Mouse (Mus musculus): ENCODE data around the gene Adamts2.

Gene Adamts2

DNA sequence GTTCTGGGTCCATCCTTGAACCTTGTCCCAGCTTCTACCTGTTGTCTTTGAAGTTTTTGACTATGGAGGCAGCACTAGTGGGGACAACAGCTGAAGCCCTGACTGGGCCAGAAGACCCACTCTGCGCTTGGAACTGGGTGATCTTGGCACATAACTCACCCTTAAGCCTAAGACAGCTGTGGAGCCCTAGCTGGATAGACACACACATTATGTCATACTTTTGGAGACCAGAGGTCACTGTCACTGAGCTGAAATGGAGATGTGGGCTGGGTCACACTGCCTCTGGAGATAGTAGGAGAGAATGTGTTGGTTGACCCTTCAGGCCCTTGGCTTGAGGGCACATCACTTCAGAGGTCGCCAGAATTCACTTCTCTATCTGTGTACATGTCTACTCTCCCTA, 69.5 kb downstream of the Adamts2 start:
- no peak for DNase-seq (ENCODE audit: low spot score in 2 of 2)

DNA sequence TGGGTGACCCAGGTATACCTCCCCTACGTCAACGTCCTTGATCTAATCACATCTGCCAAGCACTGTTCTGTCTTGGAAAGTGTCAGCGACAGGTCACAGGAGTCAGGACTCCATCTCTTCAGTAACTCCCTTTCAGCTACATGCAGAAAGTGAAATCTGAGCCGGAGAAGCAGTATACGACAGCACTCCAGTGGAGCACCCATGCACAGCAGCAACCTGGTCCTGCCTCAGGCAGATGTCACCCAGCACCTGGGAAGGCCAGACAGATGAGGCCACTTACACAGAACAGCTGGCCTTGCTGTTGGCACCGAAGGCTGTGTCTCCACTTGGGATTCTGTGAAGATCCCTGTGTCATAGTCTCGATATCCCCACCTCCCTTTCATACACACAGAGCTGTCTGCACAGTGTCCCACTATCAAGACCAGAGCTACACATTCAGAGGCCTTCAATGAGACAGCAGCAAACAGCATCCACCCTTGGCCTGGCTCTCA, 70.0 kb downstream of the Adamts2 start:
- no peak for DNase-seq (ENCODE audit: low spot score in 2 of 2)

DNA sequence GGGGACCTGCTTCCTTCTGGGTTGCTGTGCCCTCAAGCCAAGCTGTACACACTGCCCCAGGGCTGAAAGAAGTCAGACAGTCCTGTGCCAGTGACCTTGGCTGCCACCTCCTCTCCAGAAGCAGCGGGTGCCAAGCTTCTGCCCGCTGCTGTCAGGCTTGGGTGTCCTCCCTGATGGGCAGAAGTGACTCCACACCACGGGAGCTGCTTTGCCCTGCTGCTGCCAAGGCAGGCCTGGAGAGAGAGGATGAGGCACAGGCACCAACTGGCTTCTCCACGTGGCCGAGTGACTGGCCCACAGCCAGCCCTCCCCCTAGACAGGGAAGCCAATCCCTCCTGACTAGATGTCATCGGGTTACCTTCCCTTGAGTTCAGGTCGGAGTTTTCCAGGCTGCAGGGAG, 71.0 kb downstream of the Adamts2 start:
- DNase-seq (ENCODE audit: low spot score in 2 of 2): no peak

DNA sequence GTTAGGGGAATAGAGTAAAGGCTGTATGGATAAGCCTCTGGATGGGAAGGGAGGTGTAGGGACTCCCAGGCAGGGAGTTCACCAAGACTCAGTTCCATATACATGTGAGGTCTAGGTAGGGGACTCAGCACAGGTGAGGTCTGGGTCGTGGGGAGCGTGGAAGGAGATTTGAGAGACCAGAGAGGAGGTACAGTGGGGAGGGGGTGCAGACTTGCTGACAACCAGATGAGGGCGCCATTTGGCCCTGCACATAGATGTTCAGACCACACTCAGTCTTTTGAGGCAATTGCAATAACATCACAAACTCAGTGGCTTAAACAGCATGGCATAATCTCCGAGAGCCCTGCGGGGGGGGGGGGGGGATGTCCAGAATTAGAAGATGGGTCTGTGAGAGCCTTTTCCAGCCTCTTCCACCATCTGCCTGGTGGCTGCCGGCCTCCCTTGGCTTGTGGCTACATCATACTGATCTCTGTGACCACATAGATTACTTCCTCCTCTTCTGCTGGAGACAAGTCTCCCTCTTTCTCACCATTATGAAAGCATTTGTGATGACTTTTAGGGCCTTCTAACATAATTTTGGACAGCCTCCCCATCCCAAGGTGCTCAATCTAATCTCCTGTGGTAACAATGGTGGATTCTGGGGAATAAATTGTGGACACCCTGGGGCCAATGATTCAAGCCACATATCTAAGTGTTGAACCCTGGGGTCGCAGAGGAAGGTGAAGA, 71.8 kb downstream of the Adamts2 start:
- no peak for DNase-seq (ENCODE audit: low spot score in 2 of 2)

DNA sequence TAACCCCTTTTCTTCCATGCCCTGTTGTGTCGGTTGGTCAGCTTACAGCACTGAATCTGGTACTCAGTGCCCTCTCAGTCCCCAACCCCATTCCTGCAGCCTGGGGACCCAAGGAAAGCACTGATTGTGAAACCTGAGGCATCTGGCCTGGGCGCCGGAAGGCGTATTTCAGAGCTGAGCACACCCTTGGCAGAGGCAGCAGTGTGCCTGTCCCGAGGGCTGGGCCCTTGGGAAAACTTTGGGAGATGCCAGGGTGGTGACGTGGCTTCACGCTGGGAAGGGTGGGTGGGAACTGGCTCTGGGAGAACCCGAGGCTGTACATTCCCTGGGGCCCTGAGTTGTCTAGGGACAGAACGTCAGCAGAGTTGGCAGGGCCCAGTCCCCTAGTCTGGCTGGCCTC, 72.5 kb downstream of the Adamts2 start:
- no peak for DNase-seq (ENCODE audit: low spot score in 2 of 2)

DNA sequence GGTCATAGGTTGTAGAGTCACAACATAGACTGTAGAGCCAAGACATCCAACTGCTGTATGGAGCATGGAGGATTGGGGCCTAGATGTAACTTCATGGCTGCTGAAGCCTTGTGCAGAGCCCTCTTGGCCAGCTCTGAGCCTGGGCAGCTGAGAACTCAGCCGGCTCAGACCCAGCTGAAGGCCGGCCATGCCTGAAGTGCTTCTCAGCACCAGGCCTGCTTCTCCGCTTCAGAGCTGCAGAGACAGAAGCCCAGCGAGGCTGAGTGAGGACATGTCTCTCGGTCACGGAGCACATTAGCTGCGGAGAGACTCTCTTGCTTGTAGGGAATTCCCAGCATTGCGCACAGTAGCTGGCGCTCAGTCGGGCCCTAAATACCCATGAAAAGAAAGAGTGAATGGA, 76.8 kb downstream of the Adamts2 start:
- no peak for DNase-seq (ENCODE audit: low spot score in 2 of 2)

DNA sequence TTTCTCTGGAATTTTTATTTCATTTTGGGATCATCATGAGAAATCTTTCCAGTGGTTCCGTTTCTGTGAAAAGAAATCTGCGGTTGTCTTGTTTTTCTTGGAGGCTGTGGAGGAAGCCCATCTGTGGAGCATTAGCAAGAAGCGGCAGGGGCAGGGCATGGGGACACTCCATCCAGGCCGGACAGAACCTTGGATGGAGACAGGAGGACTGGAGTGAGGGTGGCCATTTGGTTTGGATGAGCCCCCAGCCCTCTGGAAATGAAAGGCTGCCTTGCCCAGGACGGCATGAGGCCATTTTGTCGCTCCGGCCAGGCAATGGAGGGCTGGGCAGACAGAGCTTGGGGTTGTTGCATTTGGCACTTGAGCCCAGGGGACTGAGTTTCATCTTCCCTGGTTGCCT, 80.1 kb downstream of the Adamts2 start:
- no peak for DNase-seq (ENCODE audit: low spot score in 2 of 2)

DNA sequence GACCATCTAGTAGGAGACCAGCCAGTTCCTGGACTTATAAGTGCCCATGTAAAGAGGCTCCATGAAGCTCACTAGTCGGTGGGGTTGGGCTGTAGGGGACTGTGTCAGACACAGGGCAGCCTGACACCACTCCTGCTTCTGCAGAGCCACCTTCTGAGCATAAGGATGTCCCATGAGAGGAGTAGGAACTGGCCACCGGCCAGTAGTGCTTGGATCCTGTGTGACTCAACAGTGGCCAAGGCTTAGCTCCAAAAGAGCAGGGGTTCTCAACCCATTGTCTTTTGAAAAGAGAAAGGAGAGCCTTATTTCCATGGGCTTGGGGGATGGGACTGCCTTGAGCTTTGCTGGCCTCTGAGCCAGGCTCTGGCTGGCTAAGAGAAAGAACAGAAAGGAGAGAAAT, 81.9 kb downstream of the Adamts2 start:
- DNase-seq (ENCODE audit: low spot score in 2 of 2): no peak

DNA sequence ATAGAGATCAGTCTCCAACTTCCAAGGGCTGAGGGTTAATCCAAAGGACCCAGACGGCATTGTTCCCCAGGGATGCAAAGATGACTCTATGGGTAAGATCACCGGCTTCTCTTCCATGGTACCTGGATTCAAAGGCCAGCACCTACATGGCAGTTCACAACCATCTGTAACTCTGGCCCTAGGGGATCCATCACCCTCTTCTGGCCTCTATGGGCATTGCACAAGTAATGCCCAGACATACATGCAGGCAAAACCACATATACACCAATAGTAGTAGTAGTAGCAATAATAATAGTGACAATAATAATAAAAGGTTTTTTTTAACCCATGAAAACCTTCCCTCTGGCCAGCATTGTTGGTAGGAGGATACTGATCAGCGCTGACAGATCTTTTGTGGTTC, 86.7 kb downstream of the Adamts2 start:
- DNase-seq (ENCODE audit: low spot score in 2 of 2): no peak

DNA sequence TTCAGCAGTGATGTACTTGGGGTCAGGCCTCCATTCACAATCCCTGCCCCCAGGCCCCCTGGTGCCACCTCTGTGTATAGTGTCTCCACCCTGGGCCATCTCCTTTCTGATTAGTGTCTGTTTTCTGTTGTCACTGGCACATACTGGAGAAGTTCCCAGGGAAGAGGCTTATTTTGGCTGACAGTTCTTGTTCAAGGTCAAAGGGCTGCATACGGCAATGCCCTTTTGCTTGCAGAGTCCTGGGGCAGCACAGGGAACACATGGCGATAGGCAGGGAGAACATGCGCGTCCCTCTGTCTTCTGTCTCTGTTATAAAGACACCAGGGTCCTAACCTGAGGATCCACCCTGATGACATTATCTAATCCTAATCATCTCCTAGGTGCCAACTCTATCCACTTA, 87.8 kb downstream of the Adamts2 start:
- DNase-seq (ENCODE audit: low spot score in 2 of 2): no peak

DNA sequence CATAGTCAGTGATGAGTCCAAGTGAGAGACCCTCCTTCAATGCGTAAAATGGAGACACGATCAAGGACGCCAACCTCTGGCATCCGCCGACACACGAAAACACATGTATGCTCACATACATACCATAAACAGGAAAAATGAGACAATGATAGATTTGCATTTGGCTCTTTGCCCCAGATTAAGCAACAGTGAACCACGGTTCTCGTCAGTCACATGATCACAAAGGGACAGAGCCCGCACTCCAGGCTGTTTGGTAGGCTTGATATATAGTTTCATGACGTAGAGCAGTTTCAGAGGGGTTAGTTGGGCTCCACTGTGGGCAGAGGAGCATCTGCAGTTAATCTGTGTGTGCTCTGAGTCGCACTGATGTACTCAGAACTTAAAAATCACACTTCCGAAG, 98.1 kb downstream of the Adamts2 start:
- no peak for DNase-seq (ENCODE audit: low spot score in 2 of 2)

DNA sequence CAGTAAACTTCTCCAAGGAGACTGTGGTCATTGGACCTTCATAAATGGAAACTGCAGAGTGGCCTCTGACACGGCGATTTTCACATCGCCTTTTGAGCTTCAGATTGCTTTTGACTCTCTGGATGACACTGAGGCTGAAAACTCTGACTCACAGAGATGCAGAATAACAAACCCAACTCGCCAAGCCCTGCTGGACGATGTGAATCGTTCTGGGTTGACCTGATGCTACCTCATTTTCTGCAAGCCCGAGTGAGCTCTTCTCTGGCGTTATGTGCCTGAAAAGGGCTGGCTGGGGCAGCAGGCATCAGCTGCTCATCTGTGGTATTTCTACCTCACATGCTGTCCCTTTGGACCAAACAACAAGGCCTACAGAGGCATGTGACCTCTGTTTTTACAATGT, 98.6 kb downstream of the Adamts2 start:
- no peak for DNase-seq (ENCODE audit: low spot score in 2 of 2)

DNA sequence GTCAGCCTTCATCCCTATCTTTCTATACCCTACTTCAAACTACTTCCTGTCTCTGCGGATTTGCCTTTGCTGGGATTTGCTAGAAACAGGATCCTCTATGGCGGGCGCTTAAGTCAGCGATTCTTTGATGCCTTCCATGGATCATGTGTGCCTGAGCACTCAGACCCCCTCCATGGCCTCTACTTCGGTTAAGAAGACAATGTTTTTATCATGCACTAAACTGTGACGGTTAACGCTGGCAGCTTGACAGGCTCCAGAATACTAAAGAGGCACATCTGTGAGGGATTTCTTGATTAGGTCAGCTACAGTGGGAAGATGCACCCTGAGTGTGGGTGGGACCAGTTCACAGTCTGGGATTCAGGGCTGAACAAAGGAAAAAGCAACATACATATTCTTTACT, 101.5 kb downstream of the Adamts2 start:
- no peak for DNase-seq (ENCODE audit: low spot score in 2 of 2)

DNA sequence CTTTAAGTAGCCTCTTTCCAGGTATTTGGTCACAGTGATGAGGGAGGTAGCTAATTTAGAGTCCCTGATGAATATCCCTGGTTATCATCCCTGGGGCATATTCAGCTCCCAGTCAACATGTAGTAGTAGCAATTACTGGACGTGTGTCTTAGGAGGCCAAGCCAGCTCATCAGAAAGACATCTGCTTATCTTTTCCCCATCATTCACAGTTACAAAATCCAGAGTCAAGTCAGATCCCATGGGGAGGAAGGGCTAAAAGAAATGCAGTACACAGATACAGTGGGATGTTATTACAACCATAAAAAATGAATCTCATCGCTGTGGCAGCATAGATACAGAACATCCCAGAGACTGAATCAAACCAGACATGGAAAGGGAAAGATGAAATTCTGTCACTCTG, 102.6 kb downstream of the Adamts2 start:
- no peak for DNase-seq (ENCODE audit: low spot score in 2 of 2)

DNA sequence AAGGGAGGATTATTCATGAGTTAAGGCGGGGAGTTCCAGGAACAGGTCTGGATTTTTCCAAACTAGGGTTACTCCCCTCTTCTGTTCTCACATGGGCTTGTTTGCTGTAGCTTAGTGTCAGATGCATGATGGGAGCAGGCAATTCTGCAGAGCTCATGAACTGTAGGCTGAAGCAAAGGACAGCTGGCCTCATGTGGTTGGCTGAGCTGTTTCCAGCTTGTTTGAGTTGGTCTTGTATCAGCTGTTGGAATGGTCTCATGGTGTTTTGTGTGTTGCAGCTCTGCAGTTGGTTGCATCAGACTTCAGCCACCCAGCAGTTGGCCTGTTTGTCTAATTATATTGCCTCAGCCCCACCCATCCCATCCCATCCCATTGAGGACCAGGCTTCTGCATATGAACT, 105.4 kb downstream of the Adamts2 start:
- DNase-seq (ENCODE audit: low spot score in 2 of 2): no peak

DNA sequence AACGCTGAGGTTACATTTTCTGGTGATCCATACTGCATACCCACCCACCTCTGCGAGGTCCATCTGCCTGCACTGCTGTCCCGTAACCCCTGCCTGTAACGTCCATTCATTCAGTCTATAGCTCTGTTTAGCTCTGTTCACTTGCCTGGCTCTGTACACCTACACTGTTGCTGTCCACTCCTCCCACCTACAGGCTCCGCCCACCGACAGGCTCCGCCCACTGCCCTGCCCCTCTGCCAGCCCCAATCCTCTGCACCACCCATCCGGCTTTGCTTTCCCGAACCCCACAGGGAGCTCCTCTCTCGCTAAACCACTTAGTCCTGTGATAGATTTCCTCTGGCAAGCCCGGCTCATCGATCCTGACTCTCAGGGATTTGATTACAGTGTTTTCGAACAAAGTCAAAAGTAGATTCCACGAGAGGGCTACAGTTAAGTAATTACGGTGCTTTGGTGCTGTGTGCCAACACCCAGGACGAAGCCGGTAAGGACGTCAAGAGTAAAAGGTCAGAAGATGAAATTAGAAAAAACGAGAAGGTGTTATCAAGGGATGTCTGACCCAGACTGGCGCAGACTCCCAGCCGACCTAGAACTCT, 111.8 kb downstream of the Adamts2 start:
- no peak for DNase-seq (ENCODE audit: low spot score in 2 of 2)

DNA sequence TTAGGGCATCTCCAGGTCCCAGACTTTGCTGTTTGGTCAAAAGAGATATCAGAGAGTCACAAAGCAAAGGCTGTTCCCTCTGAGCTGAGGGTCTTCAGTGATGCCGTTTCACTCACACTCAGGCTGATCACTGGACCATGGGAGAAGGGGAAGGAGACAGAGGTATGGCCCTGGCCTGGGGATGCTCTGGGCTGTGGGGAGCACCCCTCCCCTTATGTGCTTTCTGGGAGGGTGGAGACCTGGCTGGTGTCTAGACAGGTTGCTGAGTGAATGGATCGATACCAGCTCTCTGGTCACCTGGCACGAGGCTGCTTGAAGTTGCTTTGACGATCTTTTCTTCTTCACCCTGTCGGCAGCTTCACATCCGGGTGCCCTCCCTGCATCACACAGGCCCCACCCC, 113.2 kb downstream of the Adamts2 start:
- no peak for DNase-seq (ENCODE audit: low spot score in 2 of 2)

DNA sequence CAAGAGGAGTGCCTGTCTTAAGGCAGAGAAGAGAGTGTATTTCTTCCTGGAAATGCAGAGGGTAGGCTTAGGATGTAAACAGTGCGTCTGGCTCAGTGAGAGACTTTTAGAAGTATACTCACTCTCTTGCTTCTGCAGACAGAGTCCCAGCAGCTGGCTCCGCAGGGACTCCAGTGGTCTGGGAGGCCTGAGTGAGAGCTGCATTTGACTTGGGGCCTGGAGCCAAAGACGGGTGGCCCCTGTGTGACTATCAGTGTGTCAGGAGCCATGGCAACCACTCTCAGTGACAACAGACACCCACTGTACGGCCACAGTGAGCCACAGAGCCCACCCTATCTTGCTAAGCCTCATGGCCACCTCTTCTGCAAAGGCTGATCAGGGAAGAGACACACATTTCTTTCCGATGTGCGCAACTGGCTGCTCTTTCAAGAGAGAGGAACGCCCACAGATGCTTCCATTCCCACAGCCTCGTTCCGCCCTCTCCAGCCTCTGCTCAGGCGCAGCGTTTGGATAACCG, 115.6 kb downstream of the Adamts2 start:
- DNase-seq (ENCODE audit: low spot score in 2 of 2): no peak

DNA sequence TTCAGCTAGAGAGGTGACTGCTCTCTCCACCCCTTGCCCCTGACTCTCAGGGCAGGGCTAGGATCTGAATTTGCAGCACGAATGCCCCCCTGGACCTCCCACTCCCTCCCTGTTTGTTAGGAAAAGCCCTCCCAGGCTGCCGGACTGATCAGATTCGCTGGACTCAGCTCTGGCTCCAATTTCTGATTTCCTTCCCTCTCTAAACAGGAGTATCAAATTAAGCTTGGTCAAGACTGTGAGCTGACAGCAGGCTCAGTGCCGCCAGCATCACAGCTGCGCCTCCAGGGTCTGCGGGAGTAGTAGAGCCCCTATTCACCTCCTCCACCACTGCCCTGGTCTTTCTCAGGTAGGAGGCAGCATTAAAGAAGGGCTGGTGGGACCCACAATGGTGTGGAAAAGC, 117.0 kb downstream of the Adamts2 start:
- DNase-seq (ENCODE audit: low spot score in 2 of 2): no peak

DNA sequence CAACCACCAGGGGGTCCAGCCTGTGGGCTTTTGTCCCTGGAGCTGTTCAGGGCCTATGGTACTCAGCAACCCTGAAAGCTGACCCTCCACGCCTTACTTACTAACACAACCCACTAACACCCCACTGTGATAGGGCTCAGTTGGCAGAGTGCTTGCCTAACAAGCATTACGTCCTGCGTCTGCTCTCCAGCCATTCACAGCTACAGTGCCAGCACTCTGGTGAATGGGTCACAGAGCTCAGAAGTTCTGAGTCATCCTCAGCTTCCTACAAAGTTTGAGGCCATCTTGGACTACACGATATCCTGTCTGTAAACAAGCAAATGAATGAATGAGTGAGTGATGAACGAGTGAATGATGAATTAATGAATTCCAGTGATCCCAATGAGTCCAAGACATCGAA, 118.5 kb downstream of the Adamts2 start:
- no peak for DNase-seq (ENCODE audit: low spot score in 2 of 2)

DNA sequence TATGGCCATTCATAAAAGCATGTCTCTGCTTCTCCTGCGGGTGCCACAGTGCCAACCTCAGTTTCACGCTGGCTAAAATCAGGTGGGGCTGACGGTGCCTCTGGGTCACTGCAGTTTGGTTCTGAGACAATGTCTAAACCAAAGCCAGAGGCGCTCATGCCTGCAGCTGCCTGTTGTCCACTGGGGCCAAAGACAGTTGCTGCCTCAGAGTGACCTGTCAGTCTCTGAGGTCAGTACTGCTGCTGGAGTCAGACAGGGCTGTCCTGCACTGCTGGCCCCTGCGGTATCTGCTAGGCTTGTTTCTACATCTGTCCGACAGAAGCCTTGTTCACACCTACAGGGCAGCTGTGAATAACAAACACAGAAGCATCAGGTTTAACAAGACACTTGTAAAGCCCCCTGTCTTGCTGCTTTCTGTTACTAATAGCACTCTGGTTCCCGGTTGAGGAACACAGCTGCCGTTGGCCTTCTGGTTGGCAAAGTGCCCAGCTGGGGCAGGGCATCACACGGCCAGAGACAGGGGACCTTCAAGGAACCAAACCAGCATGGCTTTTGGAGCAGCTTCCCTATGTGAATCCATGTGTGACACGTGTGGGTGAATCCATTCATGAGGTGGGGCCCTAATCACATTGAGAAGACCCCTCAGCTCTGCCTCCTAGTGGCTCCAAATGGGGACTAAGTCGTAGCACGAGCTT, 119.1 kb downstream of the Adamts2 start:
- no peak for DNase-seq (ENCODE audit: low spot score in 2 of 2)

DNA sequence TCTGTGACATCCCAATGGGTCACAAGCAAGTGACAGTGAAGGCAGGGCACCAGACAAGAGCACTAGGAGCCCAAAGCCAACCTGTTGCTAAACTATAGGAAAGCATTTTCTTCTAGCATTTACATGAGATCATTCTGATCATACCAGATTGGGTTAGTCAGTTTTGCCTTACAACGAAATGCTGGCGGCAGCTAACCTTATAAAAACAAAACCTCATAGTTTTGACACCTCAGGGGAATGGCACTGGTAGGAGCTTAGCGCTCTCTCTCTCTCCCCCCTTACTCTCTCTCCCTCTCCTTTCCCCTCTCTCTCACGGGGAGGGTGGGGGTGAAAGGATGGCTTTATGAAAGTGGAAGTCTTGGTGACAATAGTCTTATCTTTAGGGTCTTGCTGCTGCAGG, 123.7 kb downstream of the Adamts2 start:
- DNase-seq (ENCODE audit: low spot score in 2 of 2): no peak

DNA sequence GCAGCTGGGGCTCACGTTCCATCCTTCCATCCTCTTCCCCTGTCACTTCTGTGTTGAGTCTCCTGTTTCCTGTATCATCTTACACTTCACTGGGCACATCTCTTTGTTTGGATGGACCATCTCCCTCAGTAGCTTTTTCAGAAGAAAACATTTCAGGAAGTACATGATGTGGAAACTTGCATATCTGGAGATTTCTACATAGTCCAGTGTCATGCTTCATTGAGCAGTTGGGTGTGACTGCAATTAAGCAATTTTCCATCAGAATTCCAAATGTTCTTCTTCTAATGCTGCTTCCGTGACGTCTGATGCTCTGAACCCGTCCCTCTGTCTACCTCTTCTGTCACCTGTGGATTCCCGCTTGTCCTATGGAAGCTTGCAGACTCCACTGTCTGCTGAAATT, 124.2 kb downstream of the Adamts2 start:
- no peak for DNase-seq (ENCODE audit: low spot score in 2 of 2)
